Mouse (Mus musculus): ENCODE measurements at regions not wholly inside any gene's neighbourhood (a gene's known extent, or its start where the extent isn't known, plus 50 kb on each side); places are given as distances from the start of the nearest gene placed in this dataset.
A peak's percentile ranks its signal among the peaks of the same experiment; 100 is the strongest.

DNA sequence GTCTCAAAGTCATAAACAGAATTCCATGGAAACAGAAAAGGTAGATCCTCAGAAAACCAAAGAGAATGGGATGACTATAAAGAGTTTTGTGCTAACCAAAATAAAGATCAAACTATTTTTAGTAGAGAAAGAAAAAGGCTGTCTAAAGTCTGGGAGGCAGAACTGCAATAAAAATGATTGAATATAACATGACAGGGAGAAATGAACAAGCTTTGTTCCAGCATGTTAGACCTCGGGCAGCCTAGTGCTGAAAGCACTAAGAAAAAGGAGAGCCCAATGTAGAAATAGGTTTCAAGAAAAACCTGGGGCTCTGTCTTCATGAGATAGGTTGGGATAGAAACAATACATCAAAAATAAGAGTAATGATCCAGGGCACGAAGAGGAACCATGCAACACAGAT lies 135.4 kb upstream of the Pcdh7 start:
- Histone ChIP-seq H3K27me3 (ENCODE audit: insufficient read depth, low read length) (no peaks in the 10 kb centered on the region), H3K4me3 (replicated peaks; ENCODE audit: low read length) (no peak overlapping the region), H3K9me3 (ENCODE audit: low read length) (peaks cover 13% of the 10 kb centered on the region), H3K36me3 (ENCODE audit: insufficient read depth, low read length) (no peaks in the 10 kb centered on the region), H3K4me1 (replicated peaks; ENCODE audit: low read depth, low read length) (no peaks in the 10 kb centered on the region)
- TF ChIP-seq NANOG (IDR thresholded peaks at IDR 0.05; ENCODE audit: borderline replicate concordance, low read length) (no peak), CTCF (conservative IDR thresholded peaks at IDR 0.05; ENCODE audit: low read length) (no peak), POU5F1 (IDR thresholded peaks at IDR 0.05; ENCODE audit: borderline replicate concordance, low read length) (no peak)

DNA sequence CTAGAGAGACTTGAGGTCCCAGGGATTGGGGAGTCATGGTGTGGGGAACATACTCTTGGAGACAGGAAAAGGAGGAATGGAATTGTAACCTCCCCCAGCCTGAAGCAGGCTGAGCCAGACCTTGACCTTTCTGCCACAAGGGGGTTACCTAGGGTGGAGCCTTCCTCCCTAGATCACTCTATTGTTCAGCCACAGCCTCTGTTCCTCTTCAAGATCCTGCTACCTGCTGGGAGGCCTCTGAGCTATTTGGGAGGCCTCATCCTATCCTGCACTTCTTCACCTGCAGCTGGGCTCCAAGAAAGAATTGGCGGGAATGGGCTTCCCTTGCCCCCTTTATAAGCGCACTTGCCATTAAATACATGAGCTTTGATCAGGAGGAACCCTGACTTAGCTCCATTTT lies 130.8 kb upstream of the Pcdh7 start:
- TF ChIP-seq NANOG (IDR thresholded peaks at IDR 0.05; ENCODE audit: borderline replicate concordance, low read length) (peak; percentile 8; the same call in 1 of the 2 replicates), POU5F1 (IDR thresholded peaks at IDR 0.05; ENCODE audit: borderline replicate concordance, low read length) (no peak), CTCF (conservative IDR thresholded peaks at IDR 0.05; ENCODE audit: low read length) (no peak)

DNA sequence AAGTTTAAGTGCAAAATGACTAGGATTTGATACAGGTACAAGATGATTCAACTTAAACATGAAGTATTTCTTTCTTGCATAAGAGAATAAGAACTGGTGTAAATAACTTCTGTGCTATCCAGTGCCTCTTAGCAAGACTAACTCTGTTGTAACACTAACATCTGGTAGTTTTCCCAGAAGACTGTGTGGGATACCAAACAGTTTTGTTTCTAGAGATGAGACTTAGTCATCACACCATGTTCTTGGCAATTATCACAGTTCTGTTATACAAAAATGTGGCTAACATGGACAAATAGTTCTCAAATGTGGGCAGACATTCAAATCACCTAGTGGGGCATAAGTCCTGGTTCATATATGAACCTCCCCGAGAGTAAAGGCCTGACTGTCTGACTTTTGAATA lies 121.8 kb upstream of the Pcdh7 start:
- no peak for TF ChIP-seq CTCF (conservative IDR thresholded peaks at IDR 0.05; ENCODE audit: low read length)
- TF ChIP-seq NANOG (IDR thresholded peaks at IDR 0.05; ENCODE audit: borderline replicate concordance, low read length), result no peak
- no peak for TF ChIP-seq POU5F1 (IDR thresholded peaks at IDR 0.05; ENCODE audit: borderline replicate concordance, low read length)
- H3K9me3 ChIP-seq (ENCODE audit: low read length), result no peaks in the 10 kb centered on the region
- no peaks in the 10 kb centered on the region for H3K4me1 ChIP-seq (replicated peaks; ENCODE audit: low read depth, low read length)
- no peaks in the 10 kb centered on the region for H3K27me3 ChIP-seq (ENCODE audit: insufficient read depth, low read length)
- no peak overlapping the region for H3K4me3 ChIP-seq (replicated peaks; ENCODE audit: low read length)
- H3K36me3 ChIP-seq (ENCODE audit: insufficient read depth, low read length), result no peaks in the 10 kb centered on the region

More for the DNA sequence above, 130.8 kb upstream of the Pcdh7 start:
- H3K4me1 ChIP-seq (replicated peaks; ENCODE audit: low read depth, low read length), result no peaks in the 10 kb centered on the region
- H3K36me3 ChIP-seq (ENCODE audit: insufficient read depth, low read length), result no peaks in the 10 kb centered on the region
- no peak overlapping the region for H3K4me3 ChIP-seq (replicated peaks; ENCODE audit: low read length)
- H3K9me3 ChIP-seq (ENCODE audit: low read length), result peaks cover 15% of the 10 kb centered on the region
- no peaks in the 10 kb centered on the region for H3K27me3 ChIP-seq (ENCODE audit: insufficient read depth, low read length)

DNA sequence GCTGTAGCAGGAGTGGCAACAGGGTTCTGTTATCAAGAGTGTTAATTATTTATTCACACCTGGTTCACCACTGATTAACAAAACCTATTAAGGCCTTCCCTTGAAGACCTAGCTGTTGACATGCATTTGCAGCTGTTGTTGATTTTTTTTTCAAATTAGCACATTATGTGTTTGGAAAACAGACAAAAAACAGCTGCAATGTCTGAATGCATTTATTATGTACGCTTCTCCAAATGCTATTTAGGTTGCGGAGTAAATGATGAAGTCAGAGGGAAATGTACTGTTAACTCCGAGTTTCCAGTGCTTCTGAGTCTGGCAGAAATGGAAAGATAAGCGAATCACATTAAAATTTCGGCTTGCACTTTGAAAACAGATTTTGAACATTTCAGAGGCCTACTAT lies 120.7 kb upstream of the Pcdh7 start:
- H3K36me3 ChIP-seq (ENCODE audit: insufficient read depth, low read length), result no peaks in the 10 kb centered on the region
- H3K4me1 ChIP-seq (replicated peaks; ENCODE audit: low read depth, low read length), result no peaks in the 10 kb centered on the region
- TF ChIP-seq NANOG (IDR thresholded peaks at IDR 0.05; ENCODE audit: borderline replicate concordance, low read length) (no peak), POU5F1 (IDR thresholded peaks at IDR 0.05; ENCODE audit: borderline replicate concordance, low read length) (no peak), CTCF (conservative IDR thresholded peaks at IDR 0.05; ENCODE audit: low read length) (no peak)
- no peaks in the 10 kb centered on the region for H3K27me3 ChIP-seq (ENCODE audit: insufficient read depth, low read length)
- no peak overlapping the region for H3K4me3 ChIP-seq (replicated peaks; ENCODE audit: low read length)
- no peaks in the 10 kb centered on the region for H3K9me3 ChIP-seq (ENCODE audit: low read length)

DNA sequence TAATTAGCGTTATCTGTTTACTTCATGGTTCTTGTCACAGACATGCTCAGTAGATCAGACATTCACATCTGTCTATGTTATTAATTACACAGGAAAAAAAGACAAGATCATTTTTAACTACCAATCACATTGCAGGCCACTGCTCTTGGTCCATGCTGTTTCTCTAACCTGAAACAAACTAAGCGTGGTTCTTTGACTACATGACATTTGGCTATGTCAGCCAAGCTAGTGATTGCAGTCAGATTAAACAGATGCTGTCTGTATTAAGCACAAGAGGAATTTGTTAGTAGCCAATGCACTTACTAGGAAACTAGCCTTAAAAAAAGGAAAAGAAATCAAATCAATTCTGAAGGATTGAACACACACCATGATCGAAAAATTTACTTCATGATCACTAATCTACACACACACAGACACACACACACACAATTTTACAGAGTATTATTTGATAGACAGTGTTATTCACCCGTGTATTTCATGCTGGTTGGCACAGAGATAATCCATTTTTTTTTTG lies 119.5 kb upstream of the Pcdh7 start:
- no peaks in the 10 kb centered on the region for H3K36me3 ChIP-seq (ENCODE audit: insufficient read depth, low read length)
- no peaks in the 10 kb centered on the region for H3K9me3 ChIP-seq (ENCODE audit: low read length)
- H3K4me3 ChIP-seq (replicated peaks; ENCODE audit: low read length), result no peak overlapping the region
- H3K27me3 ChIP-seq (ENCODE audit: insufficient read depth, low read length), result no peaks in the 10 kb centered on the region
- H3K4me1 ChIP-seq (replicated peaks; ENCODE audit: low read depth, low read length), result no peaks in the 10 kb centered on the region
- TF ChIP-seq POU5F1 (IDR thresholded peaks at IDR 0.05; ENCODE audit: borderline replicate concordance, low read length) (no peak), NANOG (IDR thresholded peaks at IDR 0.05; ENCODE audit: borderline replicate concordance, low read length) (no peak), CTCF (conservative IDR thresholded peaks at IDR 0.05; ENCODE audit: low read length) (no peak)

All from E14TG2a.4 (cell line).